Mouse (Mus musculus): Measurements from ENCODE around the gene Oas1c. TPM values are rescaled to one million over a fixed set of nuclear protein-coding genes. Genes with fewer than 3 reads are reported as not detected.

The Oas1c gene
- total RNA-seq, 2 experiments from 2014 or later, result 8.3 to 26.4 TPM

- peak; percentile 54 for ATAC-seq (replicated peaks; ENCODE audit: low FRiP score, low TSS enrichment, poor library complexity, severe bottlenecking)
Measured at GRCm38 (mm10) chr5:120793043-120793442, 19.3 kb downstream of the Oas1c start.

- no peak for ATAC-seq (replicated peaks; ENCODE audit: low FRiP score, low TSS enrichment, poor library complexity, severe bottlenecking)
Measured at GRCm38 (mm10) chr5:120787042-120787441, 25.3 kb downstream of the Oas1c start.

DNA sequence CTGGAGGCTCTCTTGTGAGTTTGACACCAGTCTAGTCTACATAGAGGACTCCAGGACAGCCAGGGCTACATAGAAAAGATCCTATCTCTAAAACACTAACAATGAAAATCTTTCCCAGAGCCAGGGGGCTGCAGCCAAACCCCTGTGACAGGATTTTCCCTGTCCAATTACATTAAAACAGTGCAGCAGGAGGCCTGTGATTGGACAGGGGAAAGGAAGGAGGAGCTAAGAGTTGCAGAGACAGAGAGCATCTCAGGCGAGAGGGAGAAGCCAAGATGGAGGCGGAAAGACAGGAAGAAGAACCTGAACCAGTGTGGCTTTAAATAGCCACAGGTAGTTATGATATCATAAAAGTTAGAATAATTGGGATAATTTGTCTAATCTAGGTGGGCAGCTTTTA is 29.9 kb downstream of the Oas1c start:
- ATAC-seq (replicated peaks; ENCODE audit: low FRiP score, low TSS enrichment, poor library complexity, severe bottlenecking), result no peak

GRCm38 (mm10) chr5:120781646-120782045 is 30.7 kb downstream of the Oas1c start:
- ATAC-seq (replicated peaks; ENCODE audit: low FRiP score, low TSS enrichment, poor library complexity, severe bottlenecking), result no peak

DNA sequence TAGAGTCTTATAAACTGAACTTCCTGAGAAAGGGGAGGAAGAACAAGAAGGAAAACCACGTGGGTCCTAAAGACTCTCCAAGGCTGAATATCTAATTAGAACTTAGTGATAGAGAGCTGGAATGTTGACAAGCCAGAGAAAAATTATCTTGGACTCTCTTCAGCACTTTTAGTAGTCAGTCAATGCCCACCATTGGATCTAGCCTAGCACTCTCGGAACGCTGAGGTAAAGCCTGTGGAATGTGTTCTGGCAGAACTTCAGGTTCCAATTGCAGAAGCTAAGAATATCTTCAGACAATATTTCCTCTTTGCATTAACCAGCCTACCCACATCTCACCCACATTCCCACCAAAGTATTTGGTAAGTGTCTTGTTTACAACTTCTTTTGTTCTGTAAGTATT is 32.4 kb downstream of the Oas1c start:
- no peak for ATAC-seq (replicated peaks; ENCODE audit: low FRiP score, low TSS enrichment, poor library complexity, severe bottlenecking)

GRCm38 (mm10) chr5:120778941-120779340 is 33.4 kb downstream of the Oas1c start:
- no peak for ATAC-seq (replicated peaks; ENCODE audit: low FRiP score, low TSS enrichment, poor library complexity, severe bottlenecking)

DNA sequence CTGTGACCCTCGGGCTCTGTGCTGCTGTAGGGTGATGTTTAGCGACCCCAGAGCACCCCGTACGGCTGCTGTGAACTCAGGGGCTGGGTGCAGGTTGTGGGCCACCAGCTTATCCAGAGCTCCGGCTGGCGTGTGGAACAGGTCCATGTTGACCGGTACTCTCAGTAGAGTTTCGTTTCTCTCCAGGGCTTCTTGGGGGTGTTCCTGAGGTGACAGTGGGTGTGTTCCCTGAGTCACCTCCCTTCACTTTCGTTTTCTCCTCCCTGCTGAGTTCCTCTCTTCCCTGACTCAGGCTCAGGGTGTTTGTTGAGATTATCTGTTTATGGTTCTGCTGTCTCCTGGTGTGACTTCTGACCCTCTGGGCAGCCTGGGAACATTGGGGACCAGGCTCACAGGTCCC is 34.8 kb downstream of the Oas1c start, which contains the start of gene Oas3:
Gene Oas3 (minus strand): TSS at position 184 of the 400 bp plus-strand sequence.
- peak; percentile 42 for ATAC-seq (replicated peaks; ENCODE audit: low FRiP score, low TSS enrichment, poor library complexity, severe bottlenecking)

DNA sequence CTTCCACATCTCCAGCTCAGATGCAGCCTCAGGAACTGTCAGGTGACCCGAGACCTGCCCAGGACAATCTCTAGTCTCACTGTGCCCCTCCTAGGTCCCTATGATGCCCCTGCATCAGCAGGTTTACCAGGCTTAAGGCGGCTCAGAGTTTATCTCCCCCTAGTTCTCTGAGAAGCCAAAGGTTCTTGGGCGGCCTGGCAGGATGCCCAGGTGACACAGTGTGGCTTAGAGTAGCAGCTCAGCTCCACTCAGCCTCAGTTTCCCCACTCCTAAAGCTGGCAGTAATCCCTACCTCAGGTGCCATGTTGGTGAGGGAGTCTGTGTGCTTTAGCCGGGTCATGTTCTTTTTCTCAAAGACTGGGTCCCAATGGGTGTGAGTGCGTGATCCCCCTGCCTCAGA is 35.5 kb downstream of the Oas1c start:
- 0 out of 2 replicates have a peak, but pooled peaks have one; percentile 13 for ATAC-seq (replicated peaks; ENCODE audit: low FRiP score, low TSS enrichment, poor library complexity, severe bottlenecking)

GRCm38 (mm10) chr5:120775287-120775985 is 36.9 kb downstream of the Oas1c start:
- peak; percentile 84 for ATAC-seq (replicated peaks; ENCODE audit: low FRiP score, low TSS enrichment, poor library complexity, severe bottlenecking)

GRCm38 (mm10) chr5:120769396-120769795 is 42.9 kb downstream of the Oas1c start:
- peak; percentile 96 for ATAC-seq (replicated peaks; ENCODE audit: low FRiP score, low TSS enrichment, poor library complexity, severe bottlenecking)

- no peak for ATAC-seq (replicated peaks; ENCODE audit: low FRiP score, low TSS enrichment, poor library complexity, severe bottlenecking)
Measured at GRCm38 (mm10) chr5:120765010-120765409, 47.3 kb downstream of the Oas1c start.

GRCm38 (mm10) chr5:120761901-120762300 is 50.4 kb downstream of the Oas1c start:
- peak; percentile 73 for ATAC-seq (replicated peaks; ENCODE audit: low FRiP score, low TSS enrichment, poor library complexity, severe bottlenecking)

DNA sequence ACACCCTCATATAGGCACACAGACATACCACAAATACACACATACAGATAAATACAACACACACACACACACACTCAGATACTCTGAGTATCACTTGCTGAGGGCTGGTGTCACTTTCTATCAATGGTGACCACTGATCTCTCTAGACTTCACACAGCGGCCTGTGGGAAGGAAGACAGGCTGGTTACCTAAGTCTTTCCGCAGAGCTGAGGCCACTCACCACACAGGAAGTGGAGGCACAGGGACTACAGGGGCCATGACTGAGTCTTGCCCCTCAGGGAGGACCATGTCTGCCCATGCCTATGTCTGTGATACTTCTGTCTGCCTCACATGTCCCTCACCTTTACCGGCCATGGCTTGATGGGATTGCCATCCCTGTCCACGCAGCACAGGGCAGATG is 58.1 kb downstream of the Oas1c start:
- no peak for ATAC-seq (replicated peaks; ENCODE audit: low FRiP score, low TSS enrichment, poor library complexity, severe bottlenecking)

DNA sequence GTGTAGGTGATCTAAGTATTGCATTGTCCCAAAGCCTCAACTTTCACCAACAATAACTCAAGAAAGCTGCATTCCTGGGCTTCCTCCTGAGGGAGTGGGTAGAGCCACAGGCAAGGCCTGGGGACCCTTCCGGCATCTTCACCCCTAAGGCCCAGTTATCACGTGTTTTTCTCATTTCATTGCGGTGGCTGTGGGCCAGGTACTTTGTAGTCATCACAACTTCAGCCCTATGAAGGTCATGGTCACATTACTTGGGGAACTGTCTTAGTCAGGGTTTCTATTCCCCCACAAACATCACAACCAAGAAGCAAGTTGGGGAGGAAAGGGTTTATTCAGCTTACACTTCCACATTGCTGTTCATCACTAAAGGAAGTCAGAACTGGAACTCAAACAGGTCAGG is 59.5 kb downstream of the Oas1c start:
- ATAC-seq (replicated peaks; ENCODE audit: low FRiP score, low TSS enrichment, poor library complexity, severe bottlenecking), result no peak

DNA sequence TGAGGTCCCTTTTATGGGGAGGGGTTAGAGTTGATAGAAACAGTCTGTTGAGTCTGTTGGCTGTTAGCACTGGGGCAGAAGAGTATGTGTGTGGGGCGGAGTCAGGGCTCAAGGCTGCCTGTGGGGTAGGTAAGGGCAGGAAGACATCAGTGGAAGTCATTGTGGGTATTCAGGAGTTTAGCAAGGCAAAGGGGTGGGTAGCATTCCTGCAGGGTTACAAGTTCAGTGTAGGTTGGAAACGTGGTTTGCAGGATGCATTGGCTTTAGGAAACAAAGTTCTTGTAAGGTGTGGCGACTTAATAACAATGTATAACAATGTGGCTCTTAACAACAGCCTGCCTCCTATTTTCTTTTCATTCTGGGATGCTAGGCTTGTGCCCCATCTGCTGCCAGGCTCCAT is 61.1 kb downstream of the Oas1c start:
- no peak for ATAC-seq (replicated peaks; ENCODE audit: low FRiP score, low TSS enrichment, poor library complexity, severe bottlenecking)

Other genes starting within 250 kb of the Oas1c start
- gene Tpcn1, start 223.8 kb downstream of the Oas1c start, total RNA-seq (2014; fragmentation: Nextera tagmentation), result 71.7 and 84.7 TPM in 2 replicates
- gene Tpcn1, start 223.8 kb downstream of the Oas1c start, total RNA-seq (2017), result 16.0 and 19.1 TPM in 2 replicates
- 6.4 and 9.0 TPM in 2 replicates for gene Iqcd, start 223.5 kb downstream of the Oas1c start, total RNA-seq (2014; fragmentation: Nextera tagmentation)
- 6.3 and 7.9 TPM in 2 replicates for gene Iqcd, start 223.5 kb downstream of the Oas1c start, total RNA-seq (2017)
- gene Rita1, start 199.9 kb downstream of the Oas1c start, total RNA-seq (2014; fragmentation: Nextera tagmentation), result 9.9 and 11.8 TPM in 2 replicates
- gene Rita1, start 199.9 kb downstream of the Oas1c start, total RNA-seq (2017), result 5.5 and 6.9 TPM in 2 replicates
- 28.3 and 41.7 TPM in 2 replicates for gene Ddx54, start 199.8 kb downstream of the Oas1c start, total RNA-seq (2014; fragmentation: Nextera tagmentation)
- 40.4 and 40.6 TPM in 2 replicates for gene Ddx54, start 199.8 kb downstream of the Oas1c start, total RNA-seq (2017)
- gene Cfap73, start 178.3 kb downstream of the Oas1c start, total RNA-seq (2014; fragmentation: Nextera tagmentation), result not detected in 2 replicates
- not detected in 2 replicates for gene Cfap73, start 178.3 kb downstream of the Oas1c start, total RNA-seq (2017)
- gene Rasal1, start 163.7 kb downstream of the Oas1c start, total RNA-seq (2014; fragmentation: Nextera tagmentation), result not detected in 2 replicates
- gene Rasal1, start 163.7 kb downstream of the Oas1c start, total RNA-seq (2017), result not detected in 2 replicates
- 8.7 TPM in 1 of 2 replicates, not detected in the other for gene Dtx1, start 100.6 kb downstream of the Oas1c start, total RNA-seq (2014; fragmentation: Nextera tagmentation)
- 0.56 TPM in 1 of 2 replicates, not detected in the other for gene Dtx1, start 100.6 kb downstream of the Oas1c start, total RNA-seq (2017)
- gene Oas2, start 62.7 kb downstream of the Oas1c start, total RNA-seq (2014; fragmentation: Nextera tagmentation), result 1.7 and 2.0 TPM in 2 replicates
- gene Oas2, start 62.7 kb downstream of the Oas1c start, total RNA-seq (2017), result 0.72 and 1.3 TPM in 2 replicates
- gene Oas3, start 34.9 kb downstream of the Oas1c start, total RNA-seq (2014; fragmentation: Nextera tagmentation), result 2.3 and 4.2 TPM in 2 replicates
- 1.8 and 2.0 TPM in 2 replicates for gene Oas3, start 34.9 kb downstream of the Oas1c start, total RNA-seq (2017)
- gene Oas1e, start 17.0 kb downstream of the Oas1c start, total RNA-seq (2014; fragmentation: Nextera tagmentation), result not detected in 2 replicates
- not detected in 2 replicates for gene Oas1e, start 17.0 kb downstream of the Oas1c start, total RNA-seq (2017)
- gene Oas1f, start 34.9 kb upstream of the Oas1c start, total RNA-seq (2014; fragmentation: Nextera tagmentation), result not detected in 2 replicates
- gene Oas1f, start 34.9 kb upstream of the Oas1c start, total RNA-seq (2017), result not detected in 2 replicates
- gene Oas1h, start 48.9 kb upstream of the Oas1c start, total RNA-seq (2014; fragmentation: Nextera tagmentation), result not detected in 2 replicates
- gene Oas1h, start 48.9 kb upstream of the Oas1c start, total RNA-seq (2017), result not detected in 2 replicates
- 2.5 TPM in 1 of 2 replicates, not detected in the other for gene Oas1g, start 75.1 kb upstream of the Oas1c start, total RNA-seq (2014; fragmentation: Nextera tagmentation)
- not detected in 2 replicates for gene Oas1g, start 75.1 kb upstream of the Oas1c start, total RNA-seq (2017)
- gene Oas1a, start 95.0 kb upstream of the Oas1c start, total RNA-seq (2014; fragmentation: Nextera tagmentation), result 6.4 and 8.1 TPM in 2 replicates
- gene Oas1a, start 95.0 kb upstream of the Oas1c start, total RNA-seq (2017), result 6.9 and 9.6 TPM in 2 replicates
- gene Oas1d, start 102.0 kb upstream of the Oas1c start, total RNA-seq (2014; fragmentation: Nextera tagmentation), result not detected in 2 replicates
- not detected in 2 replicates for gene Oas1d, start 102.0 kb upstream of the Oas1c start, total RNA-seq (2017)
- not detected in 2 replicates for gene Rph3a, start 197.6 kb upstream of the Oas1c start, total RNA-seq (2014; fragmentation: Nextera tagmentation)
- not detected in 2 replicates for gene Rph3a, start 197.6 kb upstream of the Oas1c start, total RNA-seq (2017)

Measured in megakaryocyte-erythroid progenitor cell, adult 5-6 weeks (primary cell).